Mouse (Mus musculus): Measurements from ENCODE around the gene Fmnl2.

Gene Fmnl2

GRCm38 (mm10) chr2:52957771-52958534, 100.3 kb downstream of the Fmnl2 start:
- no peak for DNase-seq (ENCODE audit: low spot score)

- DNase-seq (ENCODE audit: low spot score) = no peak
These were observed 101.1 kb downstream of the Fmnl2 start for GRCm38 (mm10) chr2:52958535-52959290.

GRCm38 (mm10) chr2:52959291-52959621, 101.6 kb downstream of the Fmnl2 start:
- DNase-seq (ENCODE audit: low spot score) = no peak

GRCm38 (mm10) chr2:52959982-52960381, 102.3 kb downstream of the Fmnl2 start:
- no peak for DNase-seq (ENCODE audit: low spot score)

GRCm38 (mm10) chr2:52960697-52961096, 103.0 kb downstream of the Fmnl2 start:
- DNase-seq (ENCODE audit: low spot score) = no peak

GRCm38 (mm10) chr2:52963439-52963838, 105.8 kb downstream of the Fmnl2 start:
- no peak for DNase-seq (ENCODE audit: low spot score)

GRCm38 (mm10) chr2:52964386-52964928, 106.8 kb downstream of the Fmnl2 start:
- no peak for DNase-seq (ENCODE audit: low spot score)

GRCm38 (mm10) chr2:52966227-52966626, 108.6 kb downstream of the Fmnl2 start:
- no peak for DNase-seq (ENCODE audit: low spot score)

- no peak for DNase-seq (ENCODE audit: low spot score)
These were observed 109.3 kb downstream of the Fmnl2 start for GRCm38 (mm10) chr2:52966820-52967460.

- no peak for DNase-seq (ENCODE audit: low spot score)
These were observed 109.8 kb downstream of the Fmnl2 start for GRCm38 (mm10) chr2:52967461-52967823.

GRCm38 (mm10) chr2:52968884-52969283, 111.2 kb downstream of the Fmnl2 start:
- no peak for DNase-seq (ENCODE audit: low spot score)

GRCm38 (mm10) chr2:52974056-52974455, 116.4 kb downstream of the Fmnl2 start:
- no peak for DNase-seq (ENCODE audit: low spot score)

- no peak for DNase-seq (ENCODE audit: low spot score)
These were observed 117.1 kb downstream of the Fmnl2 start for GRCm38 (mm10) chr2:52974776-52975175.

- DNase-seq (ENCODE audit: low spot score) = no peak
These were observed 120.4 kb downstream of the Fmnl2 start for GRCm38 (mm10) chr2:52977921-52978675.

- no peak for DNase-seq (ENCODE audit: low spot score)
These were observed 121.1 kb downstream of the Fmnl2 start for GRCm38 (mm10) chr2:52978796-52979195.

GRCm38 (mm10) chr2:52979280-52979763, 121.7 kb downstream of the Fmnl2 start:
- no peak for DNase-seq (ENCODE audit: low spot score)

- DNase-seq (ENCODE audit: low spot score) = no peak
These were observed 123.5 kb downstream of the Fmnl2 start for GRCm38 (mm10) chr2:52981126-52981525.

- DNase-seq (ENCODE audit: low spot score) = no peak
These were observed 123.9 kb downstream of the Fmnl2 start for GRCm38 (mm10) chr2:52981595-52981994.

GRCm38 (mm10) chr2:52982502-52982901, 124.8 kb downstream of the Fmnl2 start:
- DNase-seq (ENCODE audit: low spot score) = no peak

GRCm38 (mm10) chr2:52984556-52984955, 126.9 kb downstream of the Fmnl2 start:
- DNase-seq (ENCODE audit: low spot score) = no peak

- no peak for DNase-seq (ENCODE audit: low spot score)
These were observed 127.5 kb downstream of the Fmnl2 start for GRCm38 (mm10) chr2:52985167-52985566.

GRCm38 (mm10) chr2:52986354-52986753, 128.7 kb downstream of the Fmnl2 start:
- DNase-seq (ENCODE audit: low spot score) = no peak
